Mouse (Mus musculus): ENCODE measurements at regions not wholly inside any gene's neighbourhood (a gene's known extent, or its start where the extent isn't known, plus 50 kb on each side); places are given as distances from the start of the nearest gene placed in this dataset.

DNA sequence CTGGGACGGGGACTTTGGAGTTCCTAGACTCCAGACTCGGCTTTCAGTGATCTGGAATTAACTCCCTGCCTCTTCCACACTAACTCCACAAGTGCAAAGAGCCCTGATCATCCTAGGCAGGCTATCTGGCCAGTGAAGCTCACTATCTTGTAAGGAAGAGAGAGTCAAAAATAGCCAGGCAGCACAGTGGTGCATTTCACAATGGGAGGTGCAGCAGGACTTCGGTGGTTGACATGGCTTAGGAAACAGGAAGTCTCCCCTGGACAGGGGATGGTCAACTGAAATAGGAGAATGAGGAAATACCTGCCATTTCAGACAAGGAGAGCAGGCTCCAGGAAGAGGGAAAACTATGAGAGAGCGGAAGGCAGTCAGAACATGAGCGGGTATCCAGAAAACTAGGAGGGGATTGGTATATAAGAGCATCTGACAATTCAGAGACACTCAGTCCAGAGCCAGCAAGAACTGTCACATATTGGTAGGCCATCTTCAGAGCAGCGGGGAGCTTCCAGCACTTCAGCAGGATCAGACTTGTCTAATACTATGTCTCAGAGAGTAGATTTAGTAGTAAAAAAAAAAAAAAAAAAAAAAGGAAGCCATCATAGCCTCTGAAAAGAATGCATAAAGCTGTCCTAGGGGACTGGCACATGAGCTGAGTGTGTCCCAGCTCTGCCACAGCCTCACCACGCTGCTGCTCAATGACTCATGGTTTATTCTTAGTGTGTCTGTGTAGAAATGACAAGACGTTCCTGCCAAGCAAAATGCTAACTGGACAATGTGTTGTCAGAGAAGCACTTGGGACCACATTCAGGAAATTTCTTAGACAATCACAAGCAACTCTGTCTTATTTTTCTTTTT lies 184.5 kb upstream of the Cpeb2 start:
- no peak for DNase-seq (ENCODE audit: low spot score in 2 of 2)

DNA sequence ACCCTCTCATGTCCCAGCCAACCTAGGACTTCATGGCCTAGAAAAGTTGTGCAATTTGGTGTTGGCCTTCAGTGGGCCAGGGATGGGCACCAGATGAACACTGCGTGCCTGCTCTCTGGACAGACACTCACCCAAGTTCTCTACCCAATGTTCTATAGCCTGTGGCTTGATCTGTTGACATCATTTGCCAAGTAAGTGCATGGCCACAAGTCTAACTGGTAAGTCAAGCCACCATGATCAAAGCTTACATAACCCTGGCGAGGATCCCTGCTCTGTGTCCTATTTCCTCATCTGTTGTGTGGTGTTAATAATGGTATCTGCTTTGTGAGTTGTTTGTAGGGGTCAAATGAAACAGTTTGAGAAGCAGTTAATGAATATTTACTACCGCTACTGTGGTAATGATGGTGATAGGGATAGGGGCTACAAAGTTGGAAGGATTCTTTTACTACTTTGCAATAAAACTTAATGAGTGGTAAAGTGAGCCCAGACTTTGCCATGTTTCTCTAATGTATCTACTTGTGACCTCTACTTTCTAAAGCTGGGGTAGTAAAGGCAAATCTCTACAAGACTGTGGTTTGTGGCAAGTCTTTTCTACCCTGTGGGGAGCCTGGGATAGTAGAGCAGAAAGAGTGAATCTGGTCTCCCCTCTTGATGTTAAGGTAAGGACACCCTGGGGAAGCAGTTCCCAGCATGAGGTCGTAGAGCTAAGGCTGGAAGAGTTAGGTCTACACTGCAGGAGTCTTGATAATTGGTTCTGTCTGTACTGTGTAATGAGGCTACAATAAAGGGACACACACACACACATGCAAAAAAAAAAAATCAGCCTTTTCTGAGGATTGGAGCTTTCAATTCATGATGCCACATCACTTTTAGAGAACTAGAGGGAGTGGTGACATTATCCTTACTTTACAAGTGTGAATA lies 183.3 kb upstream of the Cpeb2 start:
- DNase-seq (ENCODE audit: low spot score in 2 of 2) = no peak

DNA sequence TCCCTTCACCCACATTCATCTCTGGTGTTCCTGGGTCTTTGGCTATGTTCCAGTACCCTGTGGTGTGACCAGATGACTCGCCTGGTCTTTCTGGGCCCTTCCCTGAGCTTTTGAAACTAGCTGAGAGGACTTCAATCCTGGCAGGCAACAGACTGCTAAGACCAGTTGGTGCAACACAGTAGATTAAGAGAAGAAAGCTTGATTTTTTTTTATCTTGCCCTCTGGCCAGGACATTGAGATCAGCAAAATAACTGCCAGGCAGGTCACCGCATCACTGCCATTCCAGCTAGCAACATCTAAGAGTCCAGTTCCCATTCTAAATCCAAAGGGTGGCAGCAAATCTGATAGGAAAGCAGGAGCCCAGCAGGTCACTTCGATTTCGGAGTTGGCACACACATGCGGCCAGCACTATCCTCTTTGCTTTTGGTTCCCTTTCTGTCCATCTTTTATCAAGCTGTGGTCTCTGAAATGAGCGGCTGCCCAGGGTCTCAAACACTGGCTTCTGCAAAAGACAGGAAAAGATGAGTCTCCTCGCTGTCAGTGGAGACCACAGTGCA lies 181.9 kb upstream of the Cpeb2 start:
- DNase-seq (ENCODE audit: low spot score in 2 of 2) = no peak

DNA sequence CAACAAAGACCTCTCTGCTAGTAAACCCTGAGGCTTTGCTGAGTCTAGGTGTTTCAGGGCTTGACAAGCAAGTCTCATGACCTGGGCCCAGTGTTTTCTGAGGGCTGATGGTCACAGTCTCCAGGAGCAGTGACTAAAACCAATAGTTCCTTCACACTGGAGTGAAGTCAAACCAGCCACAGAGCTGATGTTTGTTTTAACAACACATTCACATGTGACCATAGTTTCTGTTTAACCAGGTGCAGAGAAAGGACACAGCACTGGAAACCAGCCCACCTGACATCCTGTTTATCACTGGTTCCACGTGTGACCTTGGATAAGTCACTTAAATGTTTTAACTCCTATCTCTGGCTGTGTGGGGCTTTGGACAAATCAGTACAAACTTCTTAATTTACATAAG lies 180.3 kb upstream of the Cpeb2 start:
- DNase-seq (ENCODE audit: low spot score in 2 of 2) = peak; percentile 9 to 11

DNA sequence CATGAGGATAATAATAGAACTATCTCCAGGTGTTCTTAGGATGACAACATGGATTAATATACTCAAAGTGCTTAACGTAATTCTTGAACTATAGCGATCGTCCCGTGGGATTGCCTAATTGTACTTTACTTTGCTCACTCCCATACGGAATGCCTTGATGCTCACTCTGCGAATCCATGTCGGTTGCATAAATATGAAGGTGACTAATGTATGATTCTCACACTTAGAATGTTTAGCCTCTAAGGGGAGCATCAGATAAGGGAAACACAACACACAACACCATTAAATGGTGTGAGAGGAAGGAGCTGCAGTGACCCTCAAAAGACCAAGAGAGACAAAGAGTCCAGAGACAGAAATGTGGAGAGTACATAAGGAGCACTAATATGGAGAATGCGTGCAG lies 178.4 kb upstream of the Cpeb2 start:
- DNase-seq (ENCODE audit: low spot score in 2 of 2) = no peak

DNA sequence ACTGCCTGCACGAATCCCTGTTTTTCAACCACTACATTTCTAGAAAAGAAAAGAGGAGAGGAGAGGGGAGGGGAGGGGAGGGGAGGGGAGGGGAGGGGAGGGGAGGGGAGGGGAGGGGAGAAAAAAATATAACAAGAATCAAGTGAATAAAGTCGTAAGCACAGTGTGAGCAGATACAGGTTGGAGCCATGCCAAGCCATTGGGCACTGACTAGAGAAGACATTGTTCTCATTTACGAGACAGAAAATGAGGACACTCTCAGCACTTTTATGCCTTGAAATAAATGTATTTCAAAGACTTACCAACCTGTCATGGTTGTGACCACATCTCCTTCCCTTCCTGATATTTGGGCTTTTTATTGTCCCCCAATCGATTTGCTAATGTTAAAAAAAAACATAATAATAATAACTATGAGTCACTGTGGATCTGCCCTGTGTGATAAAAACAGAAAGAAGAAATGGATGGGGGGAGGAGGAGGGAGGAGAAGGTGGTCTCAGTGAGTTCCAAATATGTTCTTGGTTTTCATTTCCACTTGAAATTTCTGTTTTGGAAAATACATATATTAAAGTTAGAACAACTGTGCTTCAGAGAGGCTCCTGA lies 177.8 kb upstream of the Cpeb2 start:
- DNase-seq (ENCODE audit: low spot score in 2 of 2) = no peak

DNA sequence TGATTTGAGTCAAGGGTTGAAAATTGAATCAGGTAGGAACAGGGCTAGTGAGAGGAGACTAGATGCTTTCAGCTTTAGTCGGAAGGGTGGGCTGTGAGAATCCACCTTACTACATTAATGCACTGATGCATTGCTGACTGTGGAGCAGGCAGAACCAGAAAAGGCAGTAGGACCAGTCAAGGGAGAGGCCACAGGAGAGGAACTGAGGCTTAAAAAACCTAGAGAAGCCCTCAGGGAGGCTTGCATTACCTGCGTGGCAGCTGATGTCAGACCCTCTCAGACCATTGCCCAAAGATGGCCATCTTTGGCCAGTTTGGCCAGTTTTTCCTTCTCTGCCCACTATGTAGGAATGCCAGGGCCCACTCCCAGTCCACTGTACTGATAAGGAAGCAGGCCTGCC lies 176.5 kb upstream of the Cpeb2 start:
- peak; percentile 64 to 66 for DNase-seq (ENCODE audit: low spot score in 2 of 2)

DNA sequence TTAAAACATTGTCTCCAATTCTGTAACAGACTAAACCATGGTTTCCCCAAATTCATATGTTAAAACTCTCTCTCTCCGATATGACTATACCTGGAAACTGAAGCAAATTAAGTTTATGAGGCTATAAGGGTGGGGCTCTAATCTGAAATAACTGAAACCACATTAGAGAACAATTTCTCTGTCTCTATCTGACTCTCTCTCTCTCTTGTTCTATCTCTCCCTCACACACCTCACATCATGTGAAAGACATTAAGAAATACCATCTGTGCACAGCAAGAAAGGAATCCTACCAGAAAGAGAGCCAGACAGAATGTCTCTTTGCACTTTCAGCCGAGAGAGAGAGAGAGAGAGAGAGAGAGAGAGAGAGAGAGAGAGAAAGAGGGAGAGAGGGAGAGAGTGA lies 171.7 kb upstream of the Cpeb2 start:
- DNase-seq (ENCODE audit: low spot score in 2 of 2) = no peak

DNA sequence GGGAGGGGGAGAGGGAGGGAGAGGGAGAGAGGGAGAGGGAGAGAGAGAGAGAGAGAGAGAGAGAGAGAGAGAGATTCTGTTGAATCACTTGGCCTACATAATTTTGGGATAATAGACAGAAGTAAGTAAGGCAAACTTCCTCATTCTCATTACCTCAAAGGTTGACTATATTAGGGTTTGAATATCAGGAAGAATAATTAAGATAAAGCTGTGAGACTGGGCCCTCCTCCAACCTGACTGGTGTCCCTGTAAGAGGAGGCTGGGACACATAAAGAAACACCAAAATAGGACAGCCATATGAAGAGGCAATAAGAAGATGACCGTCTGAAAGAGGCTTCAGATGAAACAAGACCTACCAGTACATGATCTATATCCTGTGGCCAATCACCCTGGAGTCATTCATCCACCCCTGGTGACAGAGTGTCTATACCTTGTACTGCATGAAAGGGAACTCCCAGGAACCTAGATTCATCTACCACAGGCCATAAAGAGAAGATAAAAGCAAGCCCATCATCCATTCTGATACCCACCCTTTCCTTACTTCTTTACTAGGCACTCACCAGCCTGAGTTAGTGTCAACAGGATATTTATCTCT lies 171.1 kb upstream of the Cpeb2 start:
- DNase-seq (ENCODE audit: low spot score in 2 of 2) = no peak

DNA sequence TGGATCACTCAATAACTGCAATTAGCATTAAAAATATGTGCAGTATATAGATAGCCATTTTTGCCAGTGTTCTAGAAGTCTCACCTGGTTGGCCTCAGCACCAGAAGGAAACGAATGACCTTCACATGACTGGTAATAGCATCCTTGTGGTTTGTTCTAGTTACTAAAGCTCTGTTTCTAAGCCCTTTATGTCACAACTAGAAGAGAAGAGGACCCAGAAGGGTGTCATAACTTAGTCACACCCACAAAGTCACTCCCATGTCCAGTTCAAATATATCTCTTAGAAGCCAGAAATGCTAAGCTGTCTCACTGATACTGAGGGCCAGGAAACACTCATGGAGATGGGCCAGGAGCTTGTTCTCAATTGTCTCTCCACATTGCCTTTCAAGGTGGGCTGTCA lies 170.5 kb upstream of the Cpeb2 start:
- DNase-seq (ENCODE audit: low spot score in 2 of 2) = no peak

DNA sequence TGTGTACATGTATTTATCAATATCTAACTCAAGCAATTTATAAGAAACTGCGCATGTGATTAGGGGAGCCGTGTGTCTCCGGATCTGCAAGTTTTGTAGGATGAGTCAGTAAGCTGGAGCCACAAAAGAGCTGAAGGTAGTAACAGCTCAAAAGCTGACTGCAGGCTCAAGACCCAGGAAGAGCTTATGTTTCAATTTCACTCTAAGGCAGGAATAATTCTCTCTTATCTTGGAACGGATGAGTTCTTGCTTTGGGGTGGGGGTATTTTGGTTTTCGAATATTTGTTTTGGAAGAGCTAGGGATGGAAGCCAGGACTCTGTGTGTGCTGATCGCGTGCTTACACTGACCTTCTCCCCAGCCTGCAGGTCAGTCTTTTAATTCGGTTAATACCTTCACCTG lies 169.6 kb upstream of the Cpeb2 start:
- no peak for DNase-seq (ENCODE audit: low spot score in 2 of 2)

DNA sequence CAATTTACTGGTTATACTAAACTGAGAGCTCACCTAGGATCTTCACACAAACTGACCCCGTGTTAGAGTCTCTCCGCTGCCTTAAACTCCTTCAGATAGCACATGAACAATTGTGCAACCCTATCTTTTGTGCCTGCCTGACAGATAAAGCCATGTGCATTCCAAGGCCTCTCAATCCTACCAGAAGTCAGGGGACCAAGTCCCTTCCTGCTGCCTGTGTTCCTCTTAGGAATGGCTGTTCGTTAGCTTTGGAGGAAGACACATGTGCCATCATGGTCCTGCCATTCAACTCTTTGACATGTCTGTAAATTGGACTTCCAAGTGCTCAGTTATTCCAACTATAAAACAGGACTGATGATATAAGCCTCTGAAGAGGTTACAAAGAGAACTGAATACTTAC lies 161.4 kb upstream of the Cpeb2 start:
- no peak for DNase-seq (ENCODE audit: low spot score in 2 of 2)

DNA sequence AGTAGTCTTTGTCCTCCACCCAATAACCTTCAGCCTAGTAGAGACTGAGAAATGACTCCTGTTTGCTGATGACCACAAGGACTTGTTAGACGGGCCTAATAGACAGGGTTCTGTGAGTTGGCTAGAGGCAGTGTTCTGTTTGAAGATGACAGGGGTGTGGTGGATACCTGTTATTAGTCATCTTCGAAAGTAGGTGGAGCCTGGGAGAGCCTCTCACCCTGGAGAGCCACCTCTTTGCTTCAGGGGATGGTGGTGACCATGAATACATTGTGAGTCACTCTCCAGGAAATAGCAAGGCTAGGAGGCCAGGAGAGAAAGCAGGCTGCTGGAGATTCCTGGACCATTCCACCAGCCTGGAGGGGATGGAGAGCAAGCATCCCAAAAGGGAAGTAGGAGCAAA lies 160.6 kb upstream of the Cpeb2 start:
- DNase-seq (ENCODE audit: low spot score in 2 of 2) = no peak

DNA sequence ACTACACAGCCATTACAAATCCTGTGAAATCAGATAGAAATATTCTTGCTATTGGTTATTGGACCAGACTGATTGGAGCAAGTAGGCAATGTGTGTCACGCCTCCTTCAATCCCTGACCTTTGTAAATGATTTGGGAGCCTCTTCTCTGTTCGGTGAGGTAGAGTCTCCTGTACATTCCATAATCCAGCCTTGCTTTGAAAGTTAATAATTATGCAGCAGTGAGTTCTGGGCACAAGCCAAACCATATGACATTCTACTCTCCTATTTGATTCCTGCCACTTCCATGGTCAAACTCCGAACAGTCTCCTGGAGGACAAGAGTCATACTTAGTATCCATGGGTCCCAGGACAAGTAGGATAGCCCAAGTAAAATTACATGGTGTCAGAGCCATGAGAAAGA lies 158.4 kb upstream of the Cpeb2 start:
- DNase-seq (ENCODE audit: low spot score in 2 of 2) = no peak

DNA sequence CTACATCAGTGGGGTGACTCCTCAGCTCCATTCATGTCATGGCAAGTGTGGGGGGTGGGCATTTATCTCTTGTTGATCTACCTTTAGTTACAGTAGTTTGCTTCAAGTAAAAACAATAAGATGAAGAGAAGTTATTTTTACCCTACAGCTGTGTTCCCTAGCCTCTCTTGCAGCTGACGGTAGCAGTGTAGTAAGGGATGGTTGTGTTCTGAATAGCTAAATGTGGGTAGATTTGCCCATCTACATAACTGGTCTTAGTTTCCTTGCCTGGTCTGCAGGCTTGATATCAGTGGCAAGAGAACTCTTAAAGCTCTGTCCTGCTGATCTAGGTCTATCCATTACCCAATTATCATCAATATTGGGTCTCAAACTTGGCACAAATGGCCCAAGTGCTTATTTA lies 152.7 kb upstream of the Cpeb2 start:
- DNase-seq (ENCODE audit: low spot score in 2 of 2) = no peak

DNA sequence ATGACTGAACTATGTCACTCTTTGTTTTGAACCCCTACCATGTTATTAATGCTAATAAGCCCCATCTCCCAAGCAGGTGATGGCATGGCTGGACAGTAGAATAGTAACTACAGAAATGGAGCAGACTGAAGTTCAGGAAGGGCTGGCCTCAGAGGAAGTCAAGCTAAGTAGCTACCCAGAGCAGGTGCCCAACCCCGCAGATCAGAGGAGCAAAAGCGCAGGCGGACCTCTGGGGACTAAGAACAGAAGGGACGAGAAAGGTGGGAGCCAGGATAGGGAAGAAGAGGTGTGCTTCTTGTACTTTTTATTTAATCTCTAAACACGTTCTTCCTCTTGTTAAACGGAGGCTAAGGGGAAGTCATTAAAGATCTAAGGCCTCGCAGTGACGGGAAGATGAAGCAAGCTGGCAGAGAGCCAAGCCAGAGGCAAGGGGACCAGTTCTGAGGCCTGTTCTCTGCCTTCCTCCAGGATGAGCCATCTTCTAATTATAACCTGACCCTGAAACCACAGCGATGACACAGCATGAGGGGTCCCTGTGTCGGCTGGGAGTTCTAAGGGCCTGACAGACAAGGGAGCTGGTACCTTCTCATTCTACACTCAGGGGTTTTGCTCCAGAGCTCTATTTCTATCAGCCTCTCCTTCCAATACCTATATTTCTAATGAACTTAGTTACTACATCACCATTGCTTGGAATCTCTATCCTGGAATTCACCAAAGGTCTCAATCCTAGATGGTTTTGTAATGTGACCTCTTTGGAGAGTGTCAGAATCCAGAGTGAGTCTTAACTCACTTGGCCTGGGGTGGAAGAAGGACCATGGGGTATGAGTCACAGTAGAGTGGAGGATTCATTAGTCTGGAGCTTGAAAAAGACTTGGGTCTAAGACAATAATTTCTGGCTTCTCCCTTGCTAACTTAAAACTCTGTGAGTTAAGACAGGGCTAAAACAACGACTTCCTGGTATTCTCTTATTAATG lies 151.1 kb upstream of the Cpeb2 start:
- no peak for DNase-seq (ENCODE audit: low spot score in 2 of 2)

DNA sequence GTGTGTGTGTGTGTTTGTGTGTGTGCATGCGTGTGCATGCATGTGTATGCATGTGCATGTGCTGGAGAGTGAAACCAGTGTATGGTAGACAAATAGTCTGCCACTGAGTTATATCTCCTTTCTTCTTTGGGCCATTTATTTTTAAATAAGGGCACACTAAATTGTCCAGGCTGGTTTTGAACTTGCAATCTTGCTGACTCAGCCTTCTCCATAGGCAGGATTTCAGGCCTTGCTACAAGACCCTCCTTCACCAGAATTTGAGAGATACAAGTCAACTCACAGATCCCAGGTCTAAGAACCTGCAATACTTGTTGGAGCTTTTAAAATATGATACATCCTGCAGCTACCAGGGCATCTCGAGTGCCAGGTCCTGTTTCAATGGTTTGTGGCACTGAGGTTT lies 145.9 kb upstream of the Cpeb2 start:
- no peak for DNase-seq (ENCODE audit: low spot score in 2 of 2)

DNA sequence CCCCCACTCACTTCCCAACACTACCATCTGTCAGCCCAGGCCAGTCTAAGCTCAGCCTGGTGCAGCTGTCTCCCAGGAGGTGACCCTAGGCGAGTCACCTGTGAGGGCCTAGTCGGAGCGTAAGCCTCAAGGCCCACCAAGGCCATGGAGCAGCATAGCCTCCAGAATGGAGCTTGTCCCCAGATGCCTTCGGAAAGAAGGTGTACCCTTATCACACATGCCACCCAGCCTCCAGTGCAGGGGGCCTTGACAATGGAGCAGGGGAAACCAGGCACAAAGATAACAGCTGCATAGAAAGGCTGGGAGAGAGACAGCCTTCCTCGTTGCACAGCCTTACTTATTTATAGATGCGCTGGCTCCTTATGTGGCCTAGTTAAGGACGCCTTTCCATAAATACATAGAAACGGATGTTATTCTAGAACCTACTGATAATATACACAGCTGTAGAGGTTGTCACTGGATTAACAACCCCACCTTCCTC lies 145.0 kb upstream of the Cpeb2 start:
- DNase-seq (ENCODE audit: low spot score in 2 of 2) = no peak

DNA sequence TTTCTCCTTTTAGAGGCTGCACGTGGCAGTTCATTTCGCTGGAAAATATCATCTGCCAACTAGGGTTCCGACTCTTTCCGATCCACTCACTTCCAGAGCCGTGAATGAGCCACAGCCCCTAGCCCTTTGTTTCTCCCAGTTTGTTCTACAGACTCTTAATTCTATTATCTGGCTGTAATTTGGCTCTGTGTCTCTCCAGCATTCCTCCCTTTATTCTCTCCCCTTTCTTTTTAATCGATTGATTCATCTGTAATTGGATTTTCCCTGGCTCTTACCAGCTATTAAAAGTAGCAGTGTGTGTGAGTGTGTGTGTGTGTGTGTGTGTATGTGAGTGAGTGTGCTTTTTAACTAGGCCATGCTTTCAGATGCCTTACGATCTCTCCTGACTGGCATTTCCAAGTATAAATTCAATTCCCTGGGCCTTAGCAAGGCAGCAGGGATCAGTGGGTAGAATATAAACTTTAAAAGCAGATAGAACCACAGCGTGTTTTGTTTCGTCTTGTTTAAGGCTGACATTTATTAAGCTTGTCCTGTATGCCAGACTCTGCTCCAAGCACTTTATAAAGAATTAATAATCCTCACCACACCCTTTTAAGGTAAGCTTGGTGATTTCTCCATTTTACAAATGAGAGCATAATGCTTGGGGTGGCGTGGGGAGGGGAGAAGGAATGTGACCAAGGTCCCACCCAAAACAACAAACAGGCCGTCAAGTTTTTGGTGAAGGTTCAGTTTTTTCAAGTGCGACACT lies 144.1 kb upstream of the Cpeb2 start:
- no peak for DNase-seq (ENCODE audit: low spot score in 2 of 2)

DNA sequence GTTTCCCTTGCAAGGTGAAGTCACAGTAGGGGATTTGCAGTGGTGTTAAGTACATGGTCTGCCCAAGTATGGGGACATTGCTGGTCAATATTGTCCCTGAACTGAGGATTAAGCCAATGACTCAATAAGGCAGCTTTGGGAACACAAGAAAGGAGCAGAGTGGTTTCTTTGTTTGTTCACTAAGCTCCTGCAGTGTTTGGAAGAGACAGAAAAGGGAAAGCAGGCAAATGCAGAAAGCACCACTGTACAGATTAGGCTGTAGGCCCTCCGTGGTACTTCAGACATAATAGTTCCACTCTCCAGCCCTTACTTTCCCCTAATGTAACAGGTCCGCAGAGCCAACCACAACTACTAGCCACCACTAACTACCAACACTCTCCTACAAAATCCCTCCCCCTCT lies 143.5 kb upstream of the Cpeb2 start:
- no peak for DNase-seq (ENCODE audit: low spot score in 2 of 2)
